Mouse (Mus musculus) spleen, adult 10 weeks (tissue): ENCODE measurements around the gene Odf2l. TPM values are rescaled to one million over a fixed set of nuclear protein-coding genes. Genes with fewer than 3 reads are reported as not detected.

Source experiments
- polyA plus RNA-seq: library from polyadenylated mRNA; stranded (reverse); fragments of 350-450 nt; fragmentation: Illumina TruSeq; extraction: RNeasy Lipid Tissue Mini Kit (QIAGEN cat#74804); gene quantifications from one replicate; pipeline ENCODE4 v1.2.3, GENCODE M21; 2015; ENCODE audit warnings: low replicate concordance; ENCODE audit not compliant: insufficient read depth

Gene Odf2l
- 26.6 TPM for polyA plus RNA-seq

GRCm38 (mm10) chr3:145118254-145119001, at the start of gene Odf2l:
TSS of gene Odf2l (plus strand) at chr3:145118588.

GRCm38 (mm10) chr3:145099291-145099690, 19.1 kb upstream of the Odf2l start, which contains the start of gene Clca2:
TSS of gene Clca2 (minus strand) at chr3:145099443.

Other genes with a start within 250 kb of the Odf2l start
- gene Clca4b, start 186.1 kb upstream of the Odf2l start, polyA plus RNA-seq = not detected
- gene Clca4a, start 143.5 kb upstream of the Odf2l start, polyA plus RNA-seq = not detected
- gene Clca1, start 85.8 kb upstream of the Odf2l start, polyA plus RNA-seq = not detected
- 0.77 TPM for gene Clca2, start 19.1 kb upstream of the Odf2l start, polyA plus RNA-seq
- gene Col24a1, start 173.9 kb downstream of the Odf2l start, polyA plus RNA-seq = not detected